Mouse (Mus musculus): ENCODE measurements around the gene Cuedc1.

Gene Cuedc1

DNA sequence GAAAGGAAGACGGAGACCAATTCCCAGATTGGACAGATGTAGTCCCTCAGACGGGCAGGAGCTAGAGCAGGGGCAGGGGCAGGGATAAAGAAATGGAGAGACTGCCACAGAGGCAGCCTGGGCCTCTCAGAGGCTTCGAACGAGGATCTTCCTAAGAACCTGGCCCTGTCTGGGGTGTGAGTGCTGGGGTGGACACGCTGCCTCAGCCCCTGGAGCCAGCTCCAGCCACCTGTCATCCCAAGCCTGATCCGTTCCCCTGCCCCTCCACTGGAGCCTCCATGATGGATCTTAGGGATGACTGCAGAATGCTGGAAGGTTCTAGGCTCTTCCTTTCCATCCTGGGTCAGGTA, 20.2 kb downstream of the Cuedc1 start:
- no peak for DNase-seq (ENCODE audit: low read depth, low spot score)

GRCm38 (mm10) chr11:88118817-88119642, 21.2 kb downstream of the Cuedc1 start:
- DNase-seq (ENCODE audit: low read depth, low spot score): peak; percentile 67

DNA sequence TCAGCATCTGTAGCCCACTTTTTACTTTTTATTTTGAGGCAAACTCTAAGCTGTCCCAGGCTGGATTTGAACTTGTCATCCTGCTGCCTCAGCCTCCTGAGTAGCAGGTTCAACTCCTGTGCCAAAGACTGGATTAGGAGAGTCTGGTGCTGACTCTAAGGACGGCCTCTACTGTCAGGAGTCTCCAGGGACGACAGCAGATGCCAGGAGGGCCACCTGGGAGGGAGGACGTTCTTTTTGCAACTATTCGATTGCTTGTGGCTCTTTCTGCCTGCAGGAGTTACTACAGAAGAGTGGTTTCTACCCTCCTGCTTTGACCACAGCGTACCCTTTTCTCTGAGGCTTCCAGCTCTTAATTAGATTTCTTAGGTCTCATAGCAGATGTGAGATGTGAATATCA, 24.7 kb downstream of the Cuedc1 start:
- DNase-seq (ENCODE audit: low read depth, low spot score): no peak

DNA sequence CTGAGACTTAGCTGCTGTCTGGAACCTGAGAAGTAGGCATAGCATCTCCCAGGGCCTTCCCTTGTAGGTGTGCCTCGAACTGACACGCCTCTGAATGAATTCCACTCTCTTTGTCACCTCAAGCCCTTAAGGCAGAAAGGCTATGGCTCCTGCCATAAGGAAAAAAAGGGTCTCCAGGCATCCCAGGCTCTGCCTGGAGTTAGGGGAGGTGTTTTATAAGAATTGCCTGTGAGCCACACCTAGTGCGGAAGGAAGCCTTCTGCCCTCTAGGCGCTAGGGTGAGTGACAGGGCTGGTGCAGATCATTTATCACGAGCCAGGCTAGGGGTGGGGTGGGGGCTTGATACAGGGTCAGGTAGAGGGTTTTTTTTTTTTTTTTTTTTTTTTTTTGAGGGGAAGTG, 25.2 kb downstream of the Cuedc1 start:
- no peak for DNase-seq (ENCODE audit: low read depth, low spot score)

GRCm38 (mm10) chr11:88123731-88124130, 25.9 kb downstream of the Cuedc1 start:
- DNase-seq (ENCODE audit: low read depth, low spot score): no peak

GRCm38 (mm10) chr11:88125483-88125882, 27.6 kb downstream of the Cuedc1 start:
- DNase-seq (ENCODE audit: low read depth, low spot score): no peak

DNA sequence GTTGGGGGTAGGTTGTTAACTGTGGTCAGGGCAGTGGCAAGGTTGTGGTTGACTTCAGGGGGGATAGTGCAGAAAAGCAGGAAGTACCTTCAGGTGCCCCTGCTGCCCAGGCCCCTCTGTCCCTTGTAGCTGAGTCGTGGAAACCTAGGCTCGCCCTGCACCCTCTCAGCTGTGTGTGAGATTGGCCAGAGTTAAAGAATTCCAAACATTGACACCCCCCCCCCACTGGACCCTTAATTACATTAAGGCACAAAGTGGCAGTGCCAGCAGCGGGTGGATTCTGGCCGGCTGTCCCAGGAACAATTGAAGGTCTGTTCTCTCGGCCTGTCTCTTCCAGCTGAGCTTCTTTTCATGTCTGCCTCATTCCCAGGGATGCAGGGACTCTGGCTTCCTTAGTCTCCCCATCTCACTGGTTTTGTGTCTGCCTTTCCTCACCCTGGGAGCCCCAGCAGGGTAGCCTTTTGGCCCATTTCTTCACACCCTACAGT, 28.5 kb downstream of the Cuedc1 start:
- no peak for DNase-seq (ENCODE audit: low read depth, low spot score)

DNA sequence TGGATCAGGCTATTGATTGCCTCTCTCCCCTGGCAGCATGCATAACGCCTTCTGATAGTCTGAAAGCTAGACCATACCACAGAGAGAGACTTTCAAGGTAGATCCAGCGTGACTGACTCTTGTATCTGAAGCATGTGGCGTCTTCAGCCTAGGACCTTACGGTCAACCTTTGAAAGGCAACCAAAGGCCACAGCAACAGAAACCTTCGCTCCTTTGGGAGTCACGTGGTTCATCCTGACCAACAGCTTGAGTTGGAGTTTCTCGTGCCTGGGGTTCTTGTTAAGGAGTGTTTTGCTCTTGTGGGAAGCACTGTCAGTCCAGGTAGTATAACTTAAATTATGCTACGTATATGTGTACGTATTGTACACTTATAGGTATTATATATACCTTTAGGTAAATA, 30.6 kb downstream of the Cuedc1 start:
- no peak for DNase-seq (ENCODE audit: low read depth, low spot score)

- no peak for DNase-seq (ENCODE audit: low read depth, low spot score)
These were observed 31.4 kb downstream of the Cuedc1 start for GRCm38 (mm10) chr11:88129281-88129680.

DNA sequence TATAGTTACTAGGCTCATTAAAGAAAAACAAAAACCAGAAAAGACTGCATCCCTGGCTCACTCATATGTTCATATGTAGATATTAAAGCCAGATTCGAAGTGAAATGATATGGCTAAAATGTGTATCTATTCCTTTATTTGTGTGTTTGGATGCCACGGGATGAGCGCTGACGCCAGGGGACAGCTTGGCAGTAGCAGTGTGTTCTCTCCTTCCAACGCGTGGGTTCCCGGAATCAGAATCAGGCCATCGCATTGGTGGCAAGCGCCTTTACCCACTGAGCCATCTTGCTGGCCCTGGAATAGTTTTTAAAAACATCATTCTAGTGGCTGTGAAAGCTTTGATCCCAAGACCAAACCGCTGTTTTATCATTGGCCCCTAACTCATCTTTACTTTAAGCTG, 32.1 kb downstream of the Cuedc1 start:
- no peak for DNase-seq (ENCODE audit: low read depth, low spot score)

DNA sequence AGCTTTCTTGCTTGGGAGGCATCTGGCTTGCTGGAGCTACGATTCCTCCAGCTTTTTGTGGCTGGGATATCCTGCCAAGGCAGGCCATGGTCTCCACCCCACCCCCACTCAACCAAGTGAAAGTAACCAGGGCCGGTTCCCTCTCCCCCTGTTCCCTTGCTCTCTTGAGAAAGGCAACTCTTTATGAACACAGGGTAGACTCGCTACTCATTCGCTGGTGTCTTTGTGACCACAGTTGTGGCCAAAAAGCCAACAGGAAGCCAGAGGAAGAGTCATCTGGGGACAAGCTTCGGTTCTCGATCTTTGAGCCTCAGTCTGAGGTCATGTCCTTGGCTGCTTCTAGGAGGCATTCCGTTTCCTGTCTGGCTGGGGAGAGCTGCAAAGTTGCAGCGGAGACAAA, 34.0 kb downstream of the Cuedc1 start:
- no peak for DNase-seq (ENCODE audit: low read depth, low spot score)

DNA sequence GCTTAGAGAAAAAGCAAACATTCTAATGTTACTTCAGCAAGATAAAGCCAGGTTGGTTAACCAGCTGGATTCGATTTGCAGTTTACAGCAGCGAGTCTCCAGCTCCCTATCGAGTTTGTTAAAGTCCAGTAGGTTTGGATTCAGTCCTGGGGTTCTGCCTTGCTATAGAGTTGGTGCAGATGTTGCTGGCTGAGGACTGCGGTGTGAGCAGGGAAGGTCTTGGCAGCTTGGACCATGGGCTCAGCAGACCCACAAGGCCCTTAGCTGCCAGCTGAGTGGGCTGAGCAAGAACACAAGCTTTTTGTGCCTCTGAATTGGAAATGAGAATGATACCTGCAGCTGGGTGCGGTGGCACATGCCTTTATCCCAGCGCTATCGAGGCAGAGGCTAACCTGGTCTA, 37.4 kb downstream of the Cuedc1 start:
- no peak for DNase-seq (ENCODE audit: low read depth, low spot score)

GRCm38 (mm10) chr11:88137814-88138425, 40.1 kb downstream of the Cuedc1 start:
- no peak for DNase-seq (ENCODE audit: low read depth, low spot score)

DNA sequence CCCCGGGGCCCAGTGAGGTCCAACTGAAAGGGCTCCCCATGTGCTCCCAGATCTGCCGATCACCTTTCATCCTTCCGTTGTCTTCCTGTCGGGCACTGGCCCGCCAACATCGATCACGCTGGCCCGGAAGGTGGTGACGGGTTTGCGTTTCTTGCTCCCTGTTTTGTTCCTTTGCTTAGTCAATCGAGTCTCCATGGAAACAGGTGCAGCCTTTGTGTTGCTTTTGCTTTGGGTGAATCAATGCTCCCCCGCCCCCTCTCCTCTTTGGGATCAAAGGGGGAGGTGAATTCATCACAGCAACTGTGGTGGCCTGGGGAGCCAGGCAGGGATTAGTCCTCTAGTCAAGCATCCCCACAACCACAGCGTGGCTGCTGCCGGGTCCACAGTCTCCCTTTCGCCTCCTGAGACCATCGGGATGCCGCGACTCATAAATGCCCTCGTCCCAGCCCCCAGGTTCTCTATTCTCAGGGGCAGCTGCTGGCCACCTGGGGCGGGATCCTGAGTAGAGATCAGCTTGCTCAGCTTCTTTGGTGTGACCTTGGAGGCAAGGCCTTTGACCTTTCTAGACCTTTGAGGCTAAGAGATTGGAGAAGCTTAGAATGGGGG, 41.5 kb downstream of the Cuedc1 start:
- peak; percentile 74 for DNase-seq (ENCODE audit: low read depth, low spot score)

GRCm38 (mm10) chr11:88140066-88141060, 42.5 kb downstream of the Cuedc1 start:
- no peak for DNase-seq (ENCODE audit: low read depth, low spot score)

- DNase-seq (ENCODE audit: low read depth, low spot score): no peak
These were observed 44.5 kb downstream of the Cuedc1 start for GRCm38 (mm10) chr11:88142362-88142761.

DNA sequence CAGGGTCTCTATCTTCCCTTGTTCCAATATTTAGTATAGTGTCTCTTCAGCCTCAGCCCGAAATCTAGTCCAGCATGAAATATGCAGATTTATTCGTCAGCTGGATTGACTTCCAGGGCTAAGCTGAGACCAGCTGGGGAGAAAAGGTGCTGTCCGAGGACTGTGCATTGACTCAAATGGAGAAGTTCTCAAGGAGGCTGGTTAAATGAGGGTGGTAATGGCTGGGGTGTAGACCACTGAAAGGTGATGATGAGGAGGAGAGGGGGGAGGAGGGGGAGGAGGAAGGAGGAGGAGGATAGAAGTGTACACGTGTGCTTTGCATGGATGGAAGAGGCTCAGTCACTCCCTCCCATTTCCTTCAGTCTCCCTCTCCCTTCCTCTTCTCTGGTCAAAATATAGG, 46.2 kb downstream of the Cuedc1 start:
- DNase-seq (ENCODE audit: low read depth, low spot score): no peak

- no peak for DNase-seq (ENCODE audit: low read depth, low spot score)
These were observed 47.6 kb downstream of the Cuedc1 start for GRCm38 (mm10) chr11:88145214-88146006.

DNA sequence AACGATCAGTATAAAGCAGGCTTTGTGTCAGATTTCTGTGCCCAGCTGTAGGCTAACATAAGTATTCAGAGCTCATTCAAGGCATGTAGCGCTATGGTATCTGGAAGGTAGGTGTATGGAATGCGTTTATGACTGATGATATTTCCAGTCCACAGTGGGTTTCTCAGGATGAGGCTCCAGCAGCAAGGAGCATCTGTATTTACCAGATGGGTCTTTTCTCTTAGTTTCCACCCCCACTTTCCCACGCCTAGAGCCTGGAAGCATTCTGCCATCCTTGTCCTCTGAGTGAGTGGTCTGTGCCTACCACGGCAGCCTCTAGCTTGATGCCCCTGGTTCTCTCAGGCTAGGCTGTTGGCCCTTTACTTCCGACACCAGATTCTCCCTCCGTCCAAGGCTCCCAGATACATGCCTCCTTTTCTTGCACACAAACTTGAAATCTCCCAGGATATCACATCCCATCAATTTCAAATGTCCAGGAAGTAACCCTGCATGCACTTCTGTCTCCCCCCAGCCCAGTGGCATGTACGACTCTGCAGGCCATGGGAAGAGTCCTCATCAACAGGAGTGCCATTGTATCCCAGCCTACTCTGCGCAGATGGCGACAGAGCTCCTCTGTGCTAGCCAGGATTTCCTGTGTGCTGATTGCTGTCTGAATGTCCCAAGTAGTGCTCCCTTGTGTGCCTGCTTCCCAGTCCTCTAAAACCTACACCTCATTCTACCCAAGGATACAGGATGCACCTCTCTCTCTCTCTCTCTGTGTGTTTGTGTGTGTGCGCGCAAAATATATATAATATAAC, 48.6 kb downstream of the Cuedc1 start:
- DNase-seq (ENCODE audit: low read depth, low spot score): no peak

- DNase-seq (ENCODE audit: low read depth, low spot score): no peak
These were observed 49.5 kb downstream of the Cuedc1 start for GRCm38 (mm10) chr11:88147388-88147787.
